Mouse (Mus musculus) thymus, postnatal 25 days (tissue): ENCODE results near the gene Plpp7.
A peak's percentile ranks its signal among the peaks of the same experiment; 100 is the strongest.

Experiments used
- DNase-seq: peaks from one replicate; pipeline ENCODE4 v3.0.0; 2022

Plpp7 gene

GRCm38 (mm10) chr2:32142368-32142767 is 47.0 kb downstream of the Plpp7 start:
- no peak for DNase-seq

DNA sequence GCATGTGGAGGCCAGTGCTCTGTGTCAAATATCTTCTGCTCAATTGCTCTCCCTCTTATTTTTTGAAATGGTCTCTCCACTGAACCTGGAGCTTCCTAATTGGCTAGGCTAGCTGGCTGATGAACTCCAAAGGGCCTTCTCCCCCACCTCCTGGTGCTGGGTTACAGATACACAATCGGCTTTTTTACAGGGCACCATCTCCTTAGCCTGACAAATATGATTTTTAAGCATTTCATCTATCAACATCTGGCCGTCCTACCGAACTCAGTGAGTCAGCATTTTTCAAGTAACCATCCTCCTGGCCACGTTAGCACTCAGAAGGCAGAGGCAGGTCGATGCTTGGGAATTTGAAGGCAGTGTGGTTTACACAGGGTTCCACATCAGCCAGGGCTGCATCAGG is 49.3 kb downstream of the Plpp7 start:
- DNase-seq, result no peak

DNA sequence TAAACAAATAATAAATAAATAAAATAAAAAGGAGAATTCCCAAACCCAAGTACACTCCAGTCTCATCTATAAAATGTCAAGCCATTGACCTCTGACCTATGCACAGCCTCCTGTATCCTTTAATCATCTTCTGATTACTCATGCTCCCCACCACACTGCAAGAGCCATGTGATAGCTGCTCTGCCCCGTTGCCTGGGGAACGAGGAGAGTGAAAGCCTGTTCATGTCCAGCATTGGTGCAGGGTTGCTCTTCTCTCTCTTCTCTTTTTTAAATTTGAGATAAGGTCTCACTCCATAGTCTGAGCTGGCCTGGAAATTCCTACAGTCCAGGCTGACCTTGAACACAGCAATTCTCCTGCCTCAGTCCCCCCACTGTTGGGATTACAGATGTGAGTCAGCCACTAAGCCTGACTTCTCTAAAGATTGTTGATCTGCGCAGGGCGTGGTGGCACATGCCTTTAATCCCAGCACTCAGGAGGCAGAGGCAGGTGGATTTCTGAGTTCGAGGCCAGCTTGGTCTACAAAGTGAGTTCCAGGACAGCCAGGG is 51.4 kb downstream of the Plpp7 start:
- DNase-seq, result no peak

DNA sequence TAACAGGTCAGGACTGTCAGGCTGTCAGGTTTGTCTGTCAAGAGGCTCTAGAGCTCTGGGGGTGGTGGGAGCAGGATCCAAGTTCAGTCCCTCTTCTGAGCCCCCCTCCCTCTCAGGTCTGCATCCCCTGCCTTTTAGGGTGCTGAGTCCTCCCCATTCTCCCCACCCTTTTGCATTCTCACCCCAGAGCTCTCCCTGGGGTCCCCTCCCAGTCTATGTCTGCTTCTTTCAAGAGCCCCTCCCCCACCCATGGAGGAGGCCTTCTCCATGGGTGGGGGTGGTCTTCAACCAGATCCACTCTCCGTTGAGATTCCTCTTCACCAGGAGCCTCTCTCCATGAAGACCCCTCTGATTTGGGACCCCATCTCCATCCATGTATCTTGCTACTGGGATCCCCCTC is 54.8 kb downstream of the Plpp7 start:
- no peak for DNase-seq

DNA sequence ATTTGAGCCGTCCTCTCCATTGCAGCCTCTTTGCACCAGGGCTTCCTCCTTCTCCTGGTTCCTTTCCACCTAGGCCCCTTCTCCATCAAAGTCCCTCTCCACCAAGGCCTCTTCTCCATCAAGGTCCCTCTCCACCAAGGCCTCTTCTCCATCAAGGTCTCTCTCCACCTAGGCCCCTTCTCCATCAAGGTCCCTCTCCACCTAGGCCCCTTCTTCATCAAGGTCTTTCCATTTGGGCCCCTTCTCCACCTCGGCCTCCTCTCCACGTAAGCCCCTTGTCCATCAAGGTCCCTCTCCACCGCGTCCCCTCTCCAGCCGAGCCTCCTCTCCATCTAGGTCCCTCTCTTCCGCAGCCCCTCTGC is 55.2 kb downstream of the Plpp7 start:
- no peak for DNase-seq

DNA sequence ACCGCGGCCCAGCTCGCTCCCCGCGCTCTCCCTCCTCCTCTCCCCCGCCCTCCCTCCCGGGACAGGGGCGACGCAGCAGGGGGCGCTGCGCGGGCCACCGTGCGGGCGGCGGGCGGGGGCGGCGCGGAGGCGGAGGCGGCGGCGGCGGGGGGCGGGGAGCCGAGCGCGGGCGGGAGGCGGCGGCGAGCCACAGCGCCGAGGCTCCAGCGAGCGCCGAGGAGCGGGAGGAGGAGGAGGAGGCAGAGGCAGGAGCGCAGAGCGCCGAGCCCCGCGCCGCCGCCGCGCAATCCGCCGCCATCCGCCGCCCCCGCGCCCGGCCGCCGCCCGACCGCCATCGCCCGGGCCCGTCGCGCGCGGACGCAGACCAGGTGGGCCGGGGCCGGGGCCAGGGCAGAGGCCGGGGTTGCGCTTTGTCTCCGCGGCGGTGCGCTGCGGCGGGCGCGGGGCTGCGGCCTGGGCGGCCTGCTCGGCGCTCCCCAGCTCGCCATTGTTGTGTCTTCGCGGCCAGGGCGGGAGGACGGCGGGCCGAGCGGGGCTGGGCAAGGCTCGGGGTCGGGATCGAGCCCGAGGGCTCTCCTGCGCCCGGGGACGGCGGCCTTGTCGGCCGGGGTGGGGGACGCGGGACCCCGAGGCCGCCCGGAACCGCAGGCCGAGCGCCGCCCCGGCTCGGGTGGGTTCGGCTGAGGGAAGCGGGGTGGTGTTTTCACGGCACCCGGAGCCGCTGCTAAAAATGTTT is 55.8 kb downstream of the Plpp7 start, which contains the start of gene Prrc2b:
Gene Prrc2b, plus strand, starts transcription at position 159 of the 736 bp plus-strand sequence.
- DNase-seq, result peak; percentile 86

- peak; percentile 75 for DNase-seq
Observed at GRCm38 (mm10) chr2:32151660-32152366, 56.5 kb downstream of the Plpp7 start.

DNA sequence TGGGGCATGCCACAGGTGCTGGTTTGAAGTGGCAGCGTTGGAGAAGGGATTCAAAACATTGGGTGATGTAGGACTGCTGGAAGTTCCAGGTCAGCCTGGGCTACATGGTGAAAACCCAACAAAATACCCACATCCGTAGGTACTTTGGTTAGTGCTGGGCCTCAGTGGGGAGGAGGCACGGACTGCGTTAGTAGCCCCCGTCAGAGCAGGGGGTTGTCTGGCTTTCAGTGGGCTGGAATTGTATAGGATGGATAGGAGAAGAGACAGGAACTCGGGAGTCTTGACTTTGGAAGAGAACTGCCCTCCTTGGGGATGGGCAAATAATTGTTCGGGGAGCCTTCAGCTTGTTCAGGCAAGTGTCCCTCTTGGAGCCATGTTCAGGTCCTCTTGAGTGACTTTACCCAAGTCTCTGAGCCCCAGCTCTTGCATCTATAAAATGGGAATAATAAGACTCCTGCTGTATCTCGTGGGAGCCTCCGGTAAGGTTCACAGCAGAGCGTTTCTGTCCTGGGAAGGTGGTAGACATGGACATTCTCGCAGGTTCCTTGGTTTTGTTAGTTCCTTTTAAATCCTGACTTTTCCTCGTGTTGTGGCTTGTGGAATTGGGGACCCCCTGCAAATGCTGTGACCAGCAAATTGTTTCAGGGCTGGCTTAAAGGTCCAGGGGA is 57.2 kb downstream of the Plpp7 start:
- DNase-seq, result no peak

- DNase-seq, result no peak
Observed at GRCm38 (mm10) chr2:32153041-32153790, 57.9 kb downstream of the Plpp7 start.

DNA sequence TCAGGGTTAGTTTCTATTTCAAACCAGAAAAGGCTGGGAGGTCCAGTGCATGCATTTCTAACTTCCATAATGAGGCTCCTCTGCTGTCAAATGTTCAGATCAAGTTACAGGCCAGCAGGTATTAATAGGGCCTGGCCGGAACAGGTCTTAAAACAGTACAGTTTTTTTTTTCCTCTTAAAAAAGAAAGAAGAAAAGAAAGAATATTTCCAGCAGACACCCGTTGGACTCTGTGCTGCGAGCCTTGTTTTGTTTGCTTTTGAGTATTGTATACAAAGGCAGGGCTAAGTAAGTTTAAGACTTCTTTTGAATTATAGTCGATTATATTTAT is 58.4 kb downstream of the Plpp7 start:
- no peak for DNase-seq

GRCm38 (mm10) chr2:32154334-32154997 is 59.1 kb downstream of the Plpp7 start:
- no peak for DNase-seq

- no peak for DNase-seq
Observed at GRCm38 (mm10) chr2:32154998-32155541, 59.7 kb downstream of the Plpp7 start.

- DNase-seq, result no peak
Observed at GRCm38 (mm10) chr2:32155614-32156013, 60.3 kb downstream of the Plpp7 start.

- no peak for DNase-seq
Observed at GRCm38 (mm10) chr2:32156645-32157044, 61.3 kb downstream of the Plpp7 start.

GRCm38 (mm10) chr2:32157328-32157727 is 62.0 kb downstream of the Plpp7 start:
- DNase-seq, result no peak

DNA sequence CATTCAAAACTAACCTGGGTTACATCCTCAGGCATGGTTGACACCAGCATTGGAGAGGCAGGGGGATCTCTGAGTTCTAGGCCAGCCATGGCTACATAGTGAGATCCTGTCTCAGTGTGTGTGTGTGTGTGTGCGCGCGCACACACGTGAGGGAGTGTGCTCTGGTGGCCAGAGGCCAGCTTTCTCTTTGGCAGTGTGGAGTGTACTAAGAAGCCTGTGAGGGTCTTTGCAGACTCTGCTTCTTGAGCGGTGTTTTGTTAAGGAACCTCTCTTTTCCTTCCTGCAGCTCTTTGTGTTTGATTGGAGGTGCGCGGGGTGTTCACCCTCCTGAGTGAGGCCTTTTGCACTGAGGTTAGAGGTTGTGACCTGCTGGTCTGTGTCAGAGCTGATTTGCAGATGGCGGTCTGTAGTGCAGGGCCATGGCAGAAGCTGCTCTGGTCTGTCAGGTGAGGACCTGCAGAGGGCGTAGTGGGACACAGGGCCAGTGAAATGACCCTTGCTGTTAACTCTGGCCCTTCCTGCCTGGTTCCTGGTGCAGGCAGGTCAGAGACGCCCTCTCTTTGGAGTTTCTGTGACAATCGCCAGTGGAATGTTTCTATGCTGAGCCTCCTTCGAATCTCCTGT is 63.4 kb downstream of the Plpp7 start:
- DNase-seq, result no peak
